Comparison of ENCODE assay signal across 8 mouse cellular contexts in the genomic region with DNA sequence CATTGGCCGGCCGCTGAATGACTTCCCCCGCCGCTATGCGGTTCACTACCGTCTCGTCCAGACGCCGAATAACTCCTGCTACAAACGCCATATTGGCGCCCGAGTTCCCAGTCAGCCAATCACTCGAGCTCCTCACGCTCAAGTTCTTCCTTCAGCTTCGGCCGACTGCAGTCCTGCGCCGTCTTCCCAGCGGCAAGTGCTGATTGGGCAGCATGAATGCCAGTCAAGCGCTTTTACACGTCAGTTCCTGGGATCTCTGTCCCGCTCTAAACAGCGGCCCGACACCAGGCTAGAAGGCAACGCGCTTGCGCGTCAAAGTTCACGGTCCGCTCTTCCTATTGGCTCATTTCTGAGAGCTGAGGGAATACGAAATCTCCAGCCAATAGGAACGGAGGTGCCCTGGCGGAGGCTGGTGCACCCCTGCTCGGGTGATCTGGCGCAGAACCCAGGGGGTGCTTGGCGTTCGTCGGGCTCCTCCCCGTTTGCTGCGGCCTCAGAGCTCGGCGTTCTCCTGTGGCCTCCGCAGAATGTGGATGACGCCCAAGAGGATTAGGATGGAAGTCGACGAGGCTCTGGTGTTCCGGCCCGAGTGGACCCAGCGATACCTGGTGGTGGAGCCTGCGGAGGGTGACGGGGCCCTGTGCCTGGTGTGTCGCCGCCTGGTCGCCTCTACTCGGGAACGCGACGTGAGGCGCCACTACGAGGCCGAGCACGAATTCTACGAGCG. TPM values are rescaled to one million over a fixed set of nuclear protein-coding genes. Genes with fewer than 3 reads are reported as not detected.
DNase-seq lines count a peak whose midpoint lies in the region; ATAC-seq lines count a peak whose summit lies in the region.

TSS of gene Mlh1 (minus strand) at position 358 of the 727 bp plus-strand sequence.
TSS of gene Epm2aip1 (plus strand) at position 496 of the 727 bp plus-strand sequence.

- H3K9me3 ChIP-seq in forebrain, embryonic 14.5 days (replicated peaks; ENCODE audit: control insufficient read depth, low read length) = no peaks in the 10 kb centered on the region
- H3K9me3 ChIP-seq in neural tube, embryonic 15.5 days (replicated peaks) = no peaks in the 10 kb centered on the region

- WGBS in forebrain, embryonic 14.5 days = under 1% methylated on average over 60 of the region's 64 CpGs
- WGBS in neural tube, embryonic 15.5 days = under 1% methylated on average over 59 of the region's 64 CpGs

- peak within 1 kb of the TSS; percentile 91 for H3K4me2 ChIP-seq in forebrain, embryonic 14.5 days (ENCODE audit: low read length)
- peak within 1 kb of the TSS; percentile 86 for H3K4me2 ChIP-seq in neural tube, embryonic 15.5 days

- H3K4me3 ChIP-seq in forebrain, embryonic 14.5 days (ENCODE audit: low read depth, low read length) = peak within 1 kb of the TSS; percentile 83
- H3K4me3 ChIP-seq in neural tube, embryonic 15.5 days (replicated peaks) = peak within 1 kb of the TSS; percentile 79

- peak; percentile 100 for DNase-seq in ES-CJ7 (ENCODE audit: low read depth, low spot score)
- peak; percentile 99 for DNase-seq in cerebellum, adult 11 months
- peak; percentile 100 for DNase-seq in forebrain, embryonic 14.5 days (ENCODE audit: low spot score)
- peak; percentile 99 for DNase-seq in heart, postnatal 14 days
- peak; percentile 98 for DNase-seq in layer of hippocampus, adult 11-12 months (ENCODE audit: low spot score)
- peak; percentile 99 to 100 for DNase-seq in lung, adult 18-20 months
- peak; percentile 100 for DNase-seq in testis, postnatal 14 days (ENCODE audit: low spot score)

- peak within 1 kb of the TSS; percentile 95 for H3K9ac ChIP-seq in forebrain, embryonic 14.5 days (ENCODE audit: low read length)
- peak within 1 kb of the TSS; percentile 86 for H3K9ac ChIP-seq in neural tube, embryonic 15.5 days (replicated peaks)

- peaks cover 29% of the 10 kb centered on the region for H3K36me3 ChIP-seq in forebrain, embryonic 14.5 days (ENCODE audit: control insufficient read depth, insufficient read depth, low read length)
- H3K36me3 ChIP-seq in neural tube, embryonic 15.5 days = peaks cover 14% of the 10 kb centered on the region

- peak; percentile 99 for ATAC-seq in forebrain, embryonic 14.5 days
- peak; percentile 99 for ATAC-seq in neural tube, embryonic 15.5 days (ENCODE audit: low FRiP score)

- intact Hi-C loops in heart, postnatal 14 days (cut with DNase I) = loop anchor here (10.0 kb wide), 1 partner anchor 967 kb away; the partner anchor contains the start of gene Elp6

- H3K27me3 ChIP-seq in forebrain, embryonic 14.5 days (replicated peaks; ENCODE audit: control insufficient read depth, insufficient read depth, low read length) = no peaks in the 10 kb centered on the region
- H3K27me3 ChIP-seq in neural tube, embryonic 15.5 days (replicated peaks) = no peaks in the 10 kb centered on the region

- peaks cover 29% of the 10 kb centered on the region for H3K4me1 ChIP-seq in forebrain, embryonic 14.5 days (ENCODE audit: control insufficient read depth, insufficient read depth, low read length)
- peaks cover 50% of the 10 kb centered on the region for H3K4me1 ChIP-seq in neural tube, embryonic 15.5 days

- H3K27ac ChIP-seq in forebrain, embryonic 14.5 days (ENCODE audit: low read depth, low read length) = peak within 1 kb of the TSS; percentile 91
- H3K27ac ChIP-seq in neural tube, embryonic 15.5 days (replicated peaks) = peak within 1 kb of the TSS; percentile 97

RNA-seq across cellular contexts. Expression of gene Mlh1, which starts in this region (rescaled TPM):
- 30.4 and 37.0 TPM in 2 replicates for polyA plus RNA-seq in forebrain, embryonic 14.5 days (2014; fragmentation: Nextera tagmentation; extraction: Ambion mirVana)
- total RNA-seq in heart, postnatal 14 days (2021) = 10 to 100 TPM; 10.2 to 11.3 TPM
- polyA plus RNA-seq in neural tube, embryonic 15.5 days (2015; fragmentation: Nextera tagmentation; extraction: Ambion mirVana) = 26.3 and 30.9 TPM in 2 replicates

RNA-seq across cellular contexts. Expression of gene Epm2aip1, which starts in this region (rescaled TPM):
- 60.5 and 73.7 TPM in 2 replicates for polyA plus RNA-seq in forebrain, embryonic 14.5 days (2014; fragmentation: Nextera tagmentation; extraction: Ambion mirVana)
- 10 to 100 TPM; 27.6 to 28.1 TPM for total RNA-seq in heart, postnatal 14 days (2021)
- polyA plus RNA-seq in neural tube, embryonic 15.5 days (2015; fragmentation: Nextera tagmentation; extraction: Ambion mirVana) = 46.5 and 50.7 TPM in 2 replicates

Comparison
In these comparisons a context has a peak if more than half of its experiments do, and no peak if none do; other contexts are left out.
1. Peak in every context shown above with its lines: DNase-seq, ATAC-seq, H3K4me3 ChIP-seq and H3K27ac ChIP-seq.